Mouse (Mus musculus) ovary, adult 18-20 months (tissue): ENCODE data around the gene Hnrnpf.

Experiments
- DNase-seq: peaks from one replicate; pipeline ENCODE4 v3.0.0; 2022; ENCODE audit warnings: low spot score, mixed read lengths

The Hnrnpf gene

GRCm38 (mm10) chr6:117920659-117921640 lies 20.8 kb downstream of the Hnrnpf start:
- DNase-seq: no peak

- DNase-seq: no peak
These were observed 21.9 kb downstream of the Hnrnpf start for GRCm38 (mm10) chr6:117922041-117922440.

DNA sequence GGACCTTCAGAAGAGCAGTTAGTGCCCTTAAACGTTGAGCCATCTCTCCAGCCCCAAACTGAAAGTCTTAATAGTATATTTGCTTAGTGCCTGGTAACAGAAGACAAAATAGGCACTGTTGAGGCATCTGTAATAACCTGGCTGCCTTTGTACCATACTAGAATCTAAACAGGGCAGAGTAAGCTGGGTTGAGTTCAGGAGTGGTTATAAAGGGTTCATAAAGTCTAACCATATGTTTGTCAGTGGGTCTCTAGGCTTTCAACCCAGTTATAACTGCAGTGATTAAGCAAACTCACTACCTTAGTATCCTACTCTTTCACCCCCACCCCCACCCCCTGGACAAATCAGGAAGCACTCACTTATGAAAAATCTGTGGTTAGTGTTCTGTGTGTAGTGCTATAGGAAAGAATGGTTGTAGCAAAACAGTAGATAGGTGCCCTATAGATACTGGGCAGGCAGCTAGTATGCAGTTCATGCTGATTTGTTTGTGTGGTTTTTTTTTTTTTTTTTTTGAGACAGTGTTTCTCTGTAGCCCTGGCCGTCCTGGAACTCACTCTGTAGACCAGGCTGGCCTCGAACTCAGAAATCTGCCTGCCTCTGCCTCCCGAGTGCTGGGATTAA lies 26.9 kb downstream of the Hnrnpf start:
- no peak for DNase-seq

- no peak for DNase-seq
These were observed 27.8 kb downstream of the Hnrnpf start for GRCm38 (mm10) chr6:117927955-117928354.

DNA sequence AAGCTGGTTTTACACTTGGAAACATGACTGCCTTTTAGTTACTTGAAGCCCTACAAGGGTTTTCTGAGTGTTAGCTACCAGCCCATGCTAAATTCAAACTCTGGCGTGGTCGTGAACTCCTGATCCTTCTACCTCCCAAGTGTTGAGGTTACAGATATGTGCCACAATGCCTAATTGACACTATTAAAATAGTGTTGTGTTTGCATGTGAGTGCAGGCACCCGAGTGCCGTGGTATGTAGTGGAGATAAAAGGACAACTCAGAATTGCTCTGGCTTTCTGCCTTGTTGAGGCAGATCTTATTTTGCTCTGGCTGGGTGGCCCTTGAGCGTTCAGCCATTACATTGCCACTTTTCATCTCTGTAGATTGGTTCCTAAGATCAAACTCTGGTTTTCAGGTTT lies 28.6 kb downstream of the Hnrnpf start:
- DNase-seq: no peak

DNA sequence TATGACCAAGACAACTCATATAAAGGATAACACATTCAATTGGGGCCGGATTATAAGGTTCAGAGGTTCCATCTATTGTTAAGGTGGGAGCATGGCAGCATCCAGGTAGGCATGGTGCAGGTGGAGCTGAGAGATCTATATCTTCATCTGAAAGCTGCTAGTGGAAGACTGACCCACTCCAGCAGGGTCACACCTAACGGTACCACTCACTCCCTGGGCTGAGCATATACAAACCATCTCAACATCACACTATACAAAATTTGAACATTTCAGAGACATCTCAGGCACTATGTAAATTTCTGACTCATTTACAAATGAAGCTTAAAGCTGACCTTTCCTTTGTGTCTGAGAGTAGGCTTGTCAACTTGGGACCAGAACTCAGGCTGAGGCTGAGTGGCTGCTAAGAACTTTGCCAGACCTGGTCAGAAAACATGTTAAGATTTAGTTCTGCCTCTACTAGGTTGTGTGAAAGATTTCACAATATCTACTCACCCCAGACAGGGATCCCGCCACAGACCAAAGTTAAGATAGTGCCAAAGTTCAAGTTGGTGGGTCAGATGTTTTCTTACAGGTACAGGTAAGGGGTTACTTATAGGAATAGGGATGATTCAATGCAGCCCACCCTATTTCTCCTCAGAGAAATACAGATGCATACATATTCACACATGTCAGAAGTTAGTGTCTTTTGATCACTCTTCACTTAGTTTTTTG lies 30.0 kb downstream of the Hnrnpf start:
- DNase-seq: no peak

DNA sequence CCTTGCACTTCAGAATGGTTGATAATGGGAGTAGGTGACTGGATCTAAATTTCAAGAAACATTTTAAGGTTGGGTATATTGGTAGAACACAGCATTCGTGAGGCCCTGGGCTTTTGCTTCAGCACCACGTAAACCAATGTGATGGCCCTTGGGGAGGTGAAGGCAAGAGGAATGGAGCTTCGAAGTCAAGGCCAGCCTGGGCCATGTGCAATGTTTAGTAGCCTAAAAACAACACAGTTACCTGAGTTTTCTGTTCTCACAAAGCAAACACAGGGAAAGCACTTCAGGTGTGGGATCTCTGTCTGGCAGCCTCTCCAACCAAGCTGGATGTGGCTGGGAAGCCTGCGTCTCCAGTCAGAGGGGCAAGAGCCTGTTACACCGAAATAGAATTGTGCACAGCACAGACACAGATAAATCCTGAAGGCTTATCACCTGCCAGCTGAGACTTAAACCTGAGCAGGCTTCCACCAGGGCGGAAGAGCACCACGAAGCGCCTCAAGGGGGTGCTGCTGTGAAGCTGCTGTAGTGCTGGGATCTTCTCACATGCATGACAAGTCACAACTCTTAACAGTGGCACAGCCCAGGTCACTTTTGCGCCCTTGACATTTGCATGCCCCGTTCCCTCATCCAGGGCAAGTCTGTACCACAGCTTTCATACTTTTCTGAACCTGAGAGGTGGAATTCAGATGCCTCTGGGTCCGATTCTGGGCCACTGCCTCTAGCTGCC lies 32.4 kb downstream of the Hnrnpf start:
- no peak for DNase-seq

GRCm38 (mm10) chr6:117934301-117934700 lies 34.2 kb downstream of the Hnrnpf start:
- DNase-seq: no peak

- no peak for DNase-seq
These were observed 35.8 kb downstream of the Hnrnpf start for GRCm38 (mm10) chr6:117935681-117936612.

DNA sequence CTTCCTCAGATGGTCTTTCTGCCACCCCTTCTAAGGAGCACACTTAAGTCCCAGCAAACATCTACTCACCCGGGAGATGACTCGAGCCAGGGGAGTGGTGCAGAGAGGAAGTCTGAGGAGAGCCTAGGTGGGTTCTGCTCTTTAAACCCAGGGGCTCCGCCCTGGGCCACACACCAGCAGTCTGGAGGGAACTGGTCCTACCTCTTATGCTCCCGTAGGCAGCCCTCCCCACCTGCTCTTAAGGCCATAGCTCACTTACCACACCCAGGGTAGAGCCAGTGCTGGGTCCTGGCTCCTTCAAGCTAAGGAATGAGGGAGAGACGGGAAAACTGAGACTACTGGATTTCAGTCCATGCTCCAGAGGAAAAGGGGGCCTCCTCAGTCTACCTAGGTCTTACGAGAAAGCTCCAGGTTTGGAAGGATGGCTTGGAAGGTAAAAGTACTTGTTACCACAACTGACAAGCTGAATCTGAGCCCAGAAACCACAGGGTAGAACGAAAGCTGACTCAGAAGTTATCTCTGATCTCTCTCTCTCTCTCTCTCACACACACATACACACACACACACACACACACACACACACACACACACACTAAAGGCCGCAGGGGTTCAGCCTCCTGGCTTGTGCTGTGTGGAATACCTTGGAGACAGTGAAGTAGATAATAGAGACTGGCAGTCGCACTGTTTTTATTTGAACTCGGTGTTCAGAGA lies 37.3 kb downstream of the Hnrnpf start, which contains the start of gene Fxyd4:
Gene Fxyd4 (minus strand): TSS at position 471 of the 711 bp plus-strand sequence.
- DNase-seq: no peak

GRCm38 (mm10) chr6:117938951-117939350 lies 38.8 kb downstream of the Hnrnpf start:
- DNase-seq: no peak

DNA sequence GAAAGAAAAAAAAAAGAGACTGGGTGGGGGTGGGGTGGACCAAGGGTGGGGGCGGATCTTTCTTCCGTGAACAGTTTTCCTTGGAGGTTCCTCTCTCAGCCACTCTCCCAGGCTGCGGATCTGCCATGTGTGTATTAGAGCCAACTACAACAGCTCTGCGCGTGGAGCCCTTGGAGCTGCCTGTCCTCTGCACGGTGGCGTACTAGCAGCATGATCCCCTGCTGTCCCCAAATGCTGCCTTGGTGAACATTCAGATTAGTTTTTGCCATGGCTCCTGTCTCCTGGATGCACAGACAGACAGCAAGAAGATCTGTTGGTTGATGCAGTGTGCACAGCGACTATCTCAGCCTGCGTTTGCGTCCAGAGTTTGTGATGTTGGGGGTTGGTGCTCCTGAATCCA lies 42.6 kb downstream of the Hnrnpf start:
- no peak for DNase-seq

DNA sequence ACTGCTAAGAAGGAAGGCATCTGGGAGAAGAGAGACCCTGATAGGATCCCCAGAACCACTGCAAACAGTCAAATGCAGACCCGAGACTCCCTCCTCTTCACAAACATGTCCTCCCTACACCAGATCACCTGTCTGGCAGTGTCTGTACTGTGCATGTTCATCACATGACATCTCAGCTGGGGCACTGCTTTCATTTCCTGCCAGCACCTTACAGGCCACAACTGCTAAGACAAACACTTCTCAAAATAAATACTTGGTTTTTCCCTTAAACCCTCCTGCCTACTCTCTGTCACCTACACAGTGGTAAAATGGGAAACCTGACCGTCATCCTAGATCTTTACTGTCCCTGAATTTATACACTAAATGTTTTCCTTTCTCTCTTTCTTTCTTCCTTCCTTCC lies 43.8 kb downstream of the Hnrnpf start:
- DNase-seq: no peak

DNA sequence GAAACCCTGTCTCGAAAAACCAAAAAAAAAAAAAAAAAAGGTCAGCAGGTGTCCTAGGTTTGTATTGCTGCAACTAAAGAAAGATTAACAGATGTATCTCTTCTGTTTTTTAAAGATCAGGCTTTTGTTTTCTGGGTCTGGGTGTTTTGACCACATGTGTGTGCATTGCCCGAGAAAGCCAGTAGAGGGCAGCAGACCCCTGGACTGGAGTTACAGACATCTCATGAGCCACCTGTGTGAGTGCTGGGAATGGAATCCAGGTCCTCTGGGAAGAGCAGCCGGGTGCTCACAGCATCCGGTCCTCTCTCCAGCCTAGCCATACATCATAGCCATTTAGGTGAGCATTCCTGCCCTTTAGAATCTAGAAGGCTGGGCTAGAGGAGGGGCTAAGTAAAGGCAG lies 52.2 kb downstream of the Hnrnpf start:
- no peak for DNase-seq

GRCm38 (mm10) chr6:117956161-117956560 lies 56.0 kb downstream of the Hnrnpf start:
- DNase-seq: no peak

GRCm38 (mm10) chr6:117956851-117957501 lies 56.9 kb downstream of the Hnrnpf start:
- peak; percentile 12 for DNase-seq

DNA sequence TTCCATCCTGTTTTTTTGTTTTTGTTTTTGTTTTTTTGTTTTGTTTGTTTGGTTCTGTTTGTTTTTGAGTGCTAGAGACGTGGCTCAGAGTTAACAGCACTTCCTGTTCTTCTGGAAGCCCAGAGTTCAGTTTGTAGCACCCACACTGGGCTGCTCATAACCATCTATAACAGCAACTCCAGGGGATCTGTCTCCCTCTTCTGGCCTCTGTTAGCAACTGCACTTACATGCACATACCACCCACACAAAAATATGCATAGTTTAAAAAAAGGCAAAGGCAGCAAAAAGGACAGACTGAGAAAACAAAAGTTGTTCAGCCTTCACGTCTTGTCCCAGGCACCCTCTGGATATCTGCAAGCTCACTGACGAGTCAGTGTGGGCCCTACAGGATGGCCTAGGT lies 63.1 kb downstream of the Hnrnpf start:
- DNase-seq: no peak

- no peak for DNase-seq
These were observed 66.6 kb downstream of the Hnrnpf start for GRCm38 (mm10) chr6:117966729-117967128.
